Mouse (Mus musculus) heart, postnatal 0 days (tissue): ENCODE data around the gene Cstf1. TPM values are rescaled to one million over a fixed set of nuclear protein-coding genes. Genes with fewer than 3 reads are reported as not detected.

ENCODE experiments used
- ATAC-seq: fragments of 200-750 bp; cut with Nextera tagmentation; 2 replicates; pipeline ENCODE4 v1.8.0; 2017; ENCODE audit warnings: low read depth, moderate number of reproducible peaks, moderate library complexity; ENCODE audit not compliant: insufficient read depth
- DNase-seq: peaks from one replicate; pipeline ENCODE4 v3.0.0-alpha.2; 2016; ENCODE audit warnings: low spot score
- H3K27ac ChIP-seq: fragments of 300-500 bp; sonication (generic); 2 replicates; pipeline ENCODE4 v1.5.1; 2014; ENCODE audit warnings: low read depth, mild to moderate bottlenecking
- H3K27me3 ChIP-seq: fragments of 300-500 bp; sonication (generic); 2 replicates; pipeline ENCODE4 v1.6.1; 2014; ENCODE audit warnings: low read length, mixed read lengths; ENCODE audit not compliant: control insufficient read depth, insufficient read depth
- H3K36me3 ChIP-seq: fragments of 300-500 bp; sonication (generic); replicated peaks from 2 replicates; pipeline ENCODE4 v1.6.1; 2014; ENCODE audit warnings: low read length, mixed read lengths; ENCODE audit not compliant: control insufficient read depth, insufficient read depth
- H3K4me1 ChIP-seq: fragments of 300-500 bp; sonication (generic); 2 replicates; pipeline ENCODE4 v1.6.1; 2014; ENCODE audit warnings: antibody characterized with exemption; ENCODE audit not compliant: control insufficient read depth, insufficient read depth
- H3K4me2 ChIP-seq: fragments of 300-500 bp; sonication (generic); 2 replicates; pipeline ENCODE4 v1.6.1; 2014; ENCODE audit warnings: low read depth, mild to moderate bottlenecking, low read length, moderate library complexity
- H3K4me3 ChIP-seq: fragments of 300-500 bp; sonication (generic); 2 replicates; pipeline ENCODE4 v1.5.1; 2014; ENCODE audit warnings: low read depth, low read length
- H3K9ac ChIP-seq: fragments of 300-500 bp; sonication (generic); replicated peaks from 2 replicates; pipeline ENCODE4 v1.6.1; 2014; ENCODE audit warnings: low read depth, low read length, mixed read lengths
- H3K9me3 ChIP-seq: fragments of 300-500 bp; sonication (generic); replicated peaks from 2 replicates; pipeline ENCODE4 v1.6.1; 2016; ENCODE audit warnings: low read length; ENCODE audit not compliant: control insufficient read depth
- CTCF ChIP-seq: IDR thresholded peaks from 2 replicates; pipeline ENCODE4 v1.5.1; 2016; ENCODE audit warnings: antibody characterized with exemption, control low read depth, low read depth
- EP300 ChIP-seq: IDR thresholded peaks from 2 replicates; pipeline ENCODE4 v1.6.1; 2016; ENCODE audit warnings: antibody characterized with exemption, low read depth
- WGBS: fragments of 180-500 bp; shearing (Covaris S2); extraction: QIAGEN DNeasy Blood & Tissue Kit; methylation state at CpG from one replicate; pipeline ENCODE4 v1.1.7; 2014; 5-methylcytosine and 5-hydroxymethylcytosine counted together
- polyA plus RNA-seq: library from polyadenylated mRNA; unstranded; fragments of >200 nt; fragmentation: Nextera tagmentation; extraction: Ambion mirVana; gene quantifications from 2 replicates; pipeline ENCODE4 v1.2.1, GENCODE M21; 2015
- total RNA-seq: library from RNA; depleted of rRNA; stranded (reverse); fragments of >200 nt; gene quantifications from 2 replicates; pipeline ENCODE4 v1.2.3, GENCODE M21; 2014; ENCODE audit warnings: low replicate concordance

Cstf1 gene
- total and polyA plus RNA-seq, 2 experiments from 2014 or later, result 20.3 to 24.0 TPM

- 11% methylated on average over 31 of the region's 31 CpGs for WGBS
- Histone ChIP-seq H3K4me2 (peak overlapping the region; percentile 95), H3K36me3 (no peaks in the 10 kb centered on the region), H3K9me3 (no peaks in the 10 kb centered on the region), H3K4me3 (peak overlapping the region; percentile 76), H3K9ac (peak overlapping the region; percentile 62), H3K27me3 (no peaks in the 10 kb centered on the region), H3K27ac (peak overlapping the region; percentile 68; the same call in 1 of the 2 replicates), H3K4me1 (peaks cover 18% of the 10 kb centered on the region; the same call in 1 of the 2 replicates)
- ATAC-seq (no peak), DNase-seq (peak; percentile 41)
- TF ChIP-seq CTCF (no peak), EP300 (no peak)
Observed at GRCm38 (mm10) chr2:172346034-172346929, 24.2 kb upstream of the Cstf1 start.

DNA sequence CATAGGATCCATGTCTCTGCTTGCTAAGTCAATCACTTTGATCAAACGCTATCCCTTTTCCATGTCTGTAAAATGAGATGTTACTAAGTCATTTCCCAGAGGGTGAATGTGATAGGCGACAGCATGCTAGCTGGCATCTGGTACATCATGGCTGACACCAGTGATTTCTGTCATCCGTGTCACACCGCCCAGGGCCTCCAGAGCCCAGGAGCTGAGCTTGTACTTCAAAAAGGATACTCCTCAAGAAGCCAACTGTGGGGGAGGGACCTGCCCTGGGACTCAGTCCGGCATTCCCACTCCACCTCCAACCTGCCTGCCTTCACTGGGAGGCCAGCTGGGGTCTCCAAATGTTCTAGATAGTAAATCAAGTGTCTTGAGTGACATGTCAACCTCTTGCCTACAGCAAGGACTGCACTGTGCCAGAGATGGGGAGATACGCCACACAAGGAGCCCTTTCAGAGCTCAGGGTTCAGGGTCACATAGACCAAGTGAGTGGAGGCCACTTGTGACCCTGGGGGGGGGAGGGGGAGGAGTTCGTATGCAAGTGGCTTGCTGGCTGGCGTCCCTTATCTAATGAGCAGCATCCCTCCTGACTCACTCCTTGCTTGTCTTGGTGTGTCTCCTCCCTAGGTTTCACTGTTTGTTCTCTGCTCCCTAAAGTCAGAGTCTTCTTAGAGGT, 23.4 kb upstream of the Cstf1 start:
- 69% methylated on average over 8 of the region's 8 CpGs for WGBS
- no peak overlapping the region for H3K27ac ChIP-seq
- DNase-seq, result no peak
- H3K4me2 ChIP-seq, result peak overlapping the region; percentile 95; the same call in 1 of the 2 replicates
- no peaks in the 10 kb centered on the region for H3K36me3 ChIP-seq
- no peak overlapping the region for H3K9ac ChIP-seq
- peaks cover 18% of the 10 kb centered on the region; the same call in 1 of the 2 replicates for H3K4me1 ChIP-seq
- no peaks in the 10 kb centered on the region for H3K9me3 ChIP-seq
- no peaks in the 10 kb centered on the region for H3K27me3 ChIP-seq
- H3K4me3 ChIP-seq, result peak overlapping the region; percentile 76; the same call in 1 of the 2 replicates
- no peak for ATAC-seq
- TF ChIP-seq EP300 (no peak), CTCF (no peak)

DNA sequence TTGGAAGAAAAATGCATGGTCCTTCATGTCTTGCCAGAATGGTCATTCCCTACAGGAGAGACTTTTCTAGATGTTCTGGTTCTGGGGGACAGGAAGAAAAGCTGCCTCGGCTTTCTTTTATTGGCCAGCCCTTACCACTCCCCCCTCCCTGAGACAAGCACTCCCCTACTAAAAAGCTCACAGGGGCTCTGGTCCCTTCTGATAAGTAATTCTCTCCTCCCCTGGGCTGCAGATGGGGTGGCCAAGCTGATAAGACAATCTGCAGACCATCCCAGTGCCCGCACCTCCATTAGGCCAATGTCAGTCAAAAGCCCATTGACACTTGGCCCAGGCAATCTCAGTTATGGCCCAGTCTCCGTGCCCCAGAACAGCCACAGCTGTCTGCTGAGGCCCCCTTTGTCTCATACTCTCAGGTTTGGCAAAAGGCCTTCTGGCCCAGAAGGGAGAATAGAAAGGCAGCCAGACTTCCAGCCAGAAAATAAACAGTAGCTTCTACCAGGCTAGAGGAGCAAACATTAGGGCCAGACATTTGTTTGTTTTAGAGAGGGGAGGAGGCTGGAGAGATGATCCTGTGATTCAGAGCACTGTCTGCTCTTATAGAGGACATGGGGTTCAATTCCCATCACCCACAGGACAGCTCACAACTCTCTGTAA, 22.1 kb upstream of the Cstf1 start:
- no peak overlapping the region for H3K4me3 ChIP-seq
- DNase-seq (peak; percentile 22), ATAC-seq (no peak)
- 26% methylated on average over 3 of the region's 3 CpGs for WGBS
- H3K9ac ChIP-seq, result no peak overlapping the region
- no peaks in the 10 kb centered on the region for H3K9me3 ChIP-seq
- no peaks in the 10 kb centered on the region for H3K36me3 ChIP-seq
- peaks cover 18% of the 10 kb centered on the region; the same call in 1 of the 2 replicates for H3K4me1 ChIP-seq
- no peaks in the 10 kb centered on the region for H3K27me3 ChIP-seq
- H3K27ac ChIP-seq, result no peak overlapping the region
- no peak overlapping the region for H3K4me2 ChIP-seq
- TF ChIP-seq CTCF (no peak), EP300 (no peak)

GRCm38 (mm10) chr2:172349776-172350175, 20.7 kb upstream of the Cstf1 start:
- no peak overlapping the region for H3K4me2 ChIP-seq
- ATAC-seq, result no peak
- 81% methylated on average over 14 of the region's 14 CpGs for WGBS

GRCm38 (mm10) chr2:172350773-172351172, 19.7 kb upstream of the Cstf1 start:
- Histone ChIP-seq H3K27ac (no peak overlapping the region), H3K9ac (no peak overlapping the region), H3K4me1 (peaks cover 12% of the 10 kb centered on the region; the same call in 1 of the 2 replicates), H3K36me3 (peaks cover 21% of the 10 kb centered on the region), H3K9me3 (no peaks in the 10 kb centered on the region), H3K4me3 (no peak overlapping the region), H3K4me2 (no peak overlapping the region), H3K27me3 (no peaks in the 10 kb centered on the region)
- 59% methylated on average over 8 of the region's 8 CpGs for WGBS
- DNase-seq, result no peak
- no peak for ATAC-seq
- no peak for TF ChIP-seq EP300
- no peak for TF ChIP-seq CTCF

More at GRCm38 (mm10) chr2:172349776-172350175, 20.7 kb upstream of the Cstf1 start:
- H3K27ac ChIP-seq, result no peak overlapping the region
- no peak overlapping the region for H3K9ac ChIP-seq
- no peak for DNase-seq
- H3K27me3 ChIP-seq, result no peaks in the 10 kb centered on the region
- no peak for TF ChIP-seq EP300
- TF ChIP-seq CTCF, result no peak
- peaks cover 11% of the 10 kb centered on the region for H3K36me3 ChIP-seq
- H3K4me3 ChIP-seq, result no peak overlapping the region
- peaks cover 15% of the 10 kb centered on the region; the same call in 1 of the 2 replicates for H3K4me1 ChIP-seq
- no peaks in the 10 kb centered on the region for H3K9me3 ChIP-seq
